Mouse (Mus musculus): ENCODE data around the gene Rsc1a1. TPM values are rescaled to one million over a fixed set of nuclear protein-coding genes. Genes with fewer than 3 reads are reported as not detected.

Gene Rsc1a1
- 1 to 10 TPM in 1 of 2 experiments, not detected in 1; 1.1 TPM for polyA plus RNA-seq (2017; shearing (Covaris generic))

GRCm38 (mm10) chr4:141685499-141685898, at the start of gene Rsc1a1:
Gene Rsc1a1, minus strand, starts transcription at chr4:141685599.

GRCm38 (mm10) chr4:141722731-141723672, 37.6 kb upstream of the Rsc1a1 start, which contains the start of gene Ddi2:
Gene Ddi2, minus strand, starts transcription at chr4:141723419.

GRCm38 (mm10) chr4:141664799-141665198, 20.6 kb downstream of the Rsc1a1 start, which contains the start of gene Plekhm2:
Gene Plekhm2, minus strand, starts transcription at chr4:141664899.

Other genes with a start within 250 kb of the Rsc1a1 start
- gene Srarp, start 249.5 kb downstream of the Rsc1a1 start, polyA plus RNA-seq (2017; shearing (Covaris generic)): not detected
- gene Zbtb17, start 240.9 kb downstream of the Rsc1a1 start, polyA plus RNA-seq (2017; shearing (Covaris generic)): 10 to 100 TPM; 32.3 to 40.1 TPM
- gene Spen, start 147.0 kb downstream of the Rsc1a1 start, polyA plus RNA-seq (2017; shearing (Covaris generic)): 10 to 100 TPM; 37.0 to 42.9 TPM
- gene Fblim1, start 79.5 kb downstream of the Rsc1a1 start, polyA plus RNA-seq (2017; shearing (Covaris generic)): 1 to 10 TPM in 1 of 2 experiments, under 1 TPM in 1; 0.18 to 1.5 TPM
- gene Tmem82, start 67.0 kb downstream of the Rsc1a1 start, polyA plus RNA-seq (2017; shearing (Covaris generic)): under 1 TPM; 0.13 to 0.26 TPM
- under 1 TPM; 0.31 to 0.42 TPM for gene Slc25a34, start 61.8 kb downstream of the Rsc1a1 start, polyA plus RNA-seq (2017; shearing (Covaris generic))
- gene Plekhm2, start 20.7 kb downstream of the Rsc1a1 start, polyA plus RNA-seq (2017; shearing (Covaris generic)): 10 to 100 TPM; 12.2 to 14.7 TPM
- 10 to 100 TPM; 23.7 to 29.3 TPM for gene Ddi2, start 37.8 kb upstream of the Rsc1a1 start, polyA plus RNA-seq (2017; shearing (Covaris generic))
- under 1 TPM in 1 of 2 experiments, not detected in 1; 0.66 TPM for gene Agmat, start 61.1 kb upstream of the Rsc1a1 start, polyA plus RNA-seq (2017; shearing (Covaris generic))
- gene Dnajc16, start 105.3 kb upstream of the Rsc1a1 start, polyA plus RNA-seq (2017; shearing (Covaris generic)): 1 to 10 TPM; 1.9 to 3.3 TPM
- 10 to 100 TPM; 11.5 to 18.3 TPM for gene Casp9, start 108.0 kb upstream of the Rsc1a1 start, polyA plus RNA-seq (2017; shearing (Covaris generic))
- gene Cela2a, start 140.6 kb upstream of the Rsc1a1 start, polyA plus RNA-seq (2017; shearing (Covaris generic)): under 1 TPM in 1 of 2 experiments, not detected in 1; 0.53 TPM
- gene Ctrc, start 160.8 kb upstream of the Rsc1a1 start, polyA plus RNA-seq (2017; shearing (Covaris generic)): under 1 TPM in 1 of 2 experiments, not detected in 1; 0.49 TPM
- 100 to 1,000 TPM; 124 to 147 TPM for gene Efhd2, start 189.3 kb upstream of the Rsc1a1 start, polyA plus RNA-seq (2017; shearing (Covaris generic))